Comparison of ENCODE assay signal across 8 mouse cellular contexts in the genomic region with DNA sequence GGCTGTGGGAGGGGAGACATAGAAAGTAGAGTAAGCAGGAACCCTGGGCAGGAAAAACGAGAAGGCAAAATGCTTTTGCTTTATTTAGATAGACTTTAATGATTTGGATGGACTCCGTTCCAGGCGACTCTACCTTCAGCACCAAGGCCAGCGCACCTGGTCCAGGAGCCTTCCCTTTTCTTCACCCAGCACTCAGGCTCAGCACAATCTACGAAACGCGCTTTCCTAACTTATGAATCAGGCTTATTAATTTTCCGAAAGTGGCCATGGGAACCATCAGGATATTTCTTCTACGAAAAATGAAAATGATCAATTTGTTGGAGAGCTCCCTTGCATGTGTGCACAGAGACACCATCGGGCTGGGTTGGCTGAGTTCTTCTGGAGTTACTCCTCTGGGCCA. TPM values are rescaled to one million over a fixed set of nuclear protein-coding genes. Genes with fewer than 3 reads are reported as not detected.
DNase-seq lines count a peak whose midpoint lies in the region; ATAC-seq and TF ChIP-seq lines count a peak whose summit lies in the region.

No protein-coding gene starts in this region.

- no peaks in the 10 kb centered on the region; the same call in 1 of the 2 replicates for H3K4me1 ChIP-seq in forebrain, postnatal 0 days (ENCODE audit: insufficient read depth)
- H3K4me1 ChIP-seq in forebrain, embryonic 13.5 days, result peaks cover 23% of the 10 kb centered on the region
- no peaks in the 10 kb centered on the region for H3K4me1 ChIP-seq in stomach, postnatal 0 days (replicated peaks; ENCODE audit: control insufficient read depth, insufficient read depth)

- 4% methylated on average over 10 of the region's 10 CpGs for WGBS in forebrain, postnatal 0 days
- 3% methylated on average over 10 of the region's 10 CpGs for WGBS in forebrain, embryonic 13.5 days
- 5% methylated on average over 10 of the region's 10 CpGs for WGBS in stomach, postnatal 0 days

- no peak for TF ChIP-seq EP300 in stomach, postnatal 0 days (optimal IDR thresholded peaks at IDR 0.05)

- no peak overlapping the region for H3K9ac ChIP-seq in forebrain, postnatal 0 days
- no peak overlapping the region for H3K9ac ChIP-seq in forebrain, embryonic 13.5 days
- H3K9ac ChIP-seq in stomach, postnatal 0 days (ENCODE audit: low read length), result no peak overlapping the region

- H3K27ac ChIP-seq in forebrain, postnatal 0 days (ENCODE audit: low read depth, low read length), result no peak overlapping the region
- H3K27ac ChIP-seq in forebrain, embryonic 13.5 days, result no peak overlapping the region
- H3K27ac ChIP-seq in stomach, postnatal 0 days (replicated peaks), result no peak overlapping the region

- no peaks in the 10 kb centered on the region for H3K36me3 ChIP-seq in forebrain, postnatal 0 days (ENCODE audit: insufficient read depth)
- H3K36me3 ChIP-seq in forebrain, embryonic 13.5 days (ENCODE audit: poor library complexity, severe bottlenecking), result no peaks in the 10 kb centered on the region
- H3K36me3 ChIP-seq in stomach, postnatal 0 days (ENCODE audit: control insufficient read depth, insufficient read depth, low read length), result no peaks in the 10 kb centered on the region

- H3K4me2 ChIP-seq in forebrain, postnatal 0 days (ENCODE audit: low read depth), result no peak overlapping the region
- H3K4me2 ChIP-seq in forebrain, embryonic 13.5 days, result no peak overlapping the region
- no peak overlapping the region for H3K4me2 ChIP-seq in stomach, postnatal 0 days (replicated peaks; ENCODE audit: low read depth)

- ATAC-seq in forebrain, postnatal 0 days, result no peak
- no peak for ATAC-seq in forebrain, embryonic 13.5 days
- no peak for ATAC-seq in stomach, postnatal 0 days (ENCODE audit: low FRiP score, low TSS enrichment)

- H3K4me3 ChIP-seq in forebrain, postnatal 0 days (ENCODE audit: low read depth, low read length), result no peak overlapping the region
- H3K4me3 ChIP-seq in forebrain, embryonic 13.5 days, result no peak overlapping the region
- H3K4me3 ChIP-seq in stomach, postnatal 0 days (ENCODE audit: low read depth, low read length), result no peak overlapping the region

- no peaks in the 10 kb centered on the region for H3K9me3 ChIP-seq in forebrain, postnatal 0 days (ENCODE audit: low read length)
- H3K9me3 ChIP-seq in forebrain, embryonic 13.5 days (replicated peaks), result no peaks in the 10 kb centered on the region
- H3K9me3 ChIP-seq in stomach, postnatal 0 days (ENCODE audit: control insufficient read depth, low read length), result no peaks in the 10 kb centered on the region

- DNase-seq in forebrain, postnatal 0 days, result peak; percentile 35
- DNase-seq in urinary bladder, postnatal 14 days (ENCODE audit: low spot score), result peak; percentile 53
- no peak for DNase-seq in urinary bladder, adult 2 months (ENCODE audit: low spot score)
- DNase-seq in kidney, postnatal 10 days, result peak; percentile 82
- peak; percentile 80 for DNase-seq in stomach, postnatal 0 days (ENCODE audit: low spot score)
- DNase-seq in left cerebral cortex, postnatal 36 days (ENCODE audit: low spot score in 2 of 2), result no peak
- DNase-seq in right cerebral cortex, postnatal 4 days, result no peak

- no peak for TF ChIP-seq CTCF in forebrain, postnatal 0 days (IDR thresholded peaks at IDR 0.05; ENCODE audit: low read depth)
- no peak for TF ChIP-seq CTCF in stomach, postnatal 0 days (IDR thresholded peaks at IDR 0.05; ENCODE audit: low read depth)

- peaks cover 63% of the 10 kb centered on the region for H3K27me3 ChIP-seq in forebrain, postnatal 0 days (ENCODE audit: insufficient read depth, low read length)
- peaks cover 93% of the 10 kb centered on the region for H3K27me3 ChIP-seq in forebrain, embryonic 13.5 days
- H3K27me3 ChIP-seq in stomach, postnatal 0 days (ENCODE audit: control insufficient read depth, insufficient read depth, low read length), result peaks cover 27% of the 10 kb centered on the region; the same call in 1 of the 2 replicates

- intact Hi-C loops in left cerebral cortex, postnatal 36 days (cut with DNase I), result loop anchor here (10.0 kb wide), 1 partner anchor 226 kb away; a partner anchor contains a TSS

RNA-seq across cellular contexts. Expression of a gene that starts 16.4 kb away (rescaled TPM):
- total RNA-seq in forebrain, postnatal 0 days (2014; rRNA removed), result not detected in 2 replicates
- not detected in 2 replicates for polyA plus RNA-seq in forebrain, postnatal 0 days (2015; fragmentation: Nextera tagmentation; extraction: Ambion mirVana)
- 0.24 and 0.36 TPM in 2 replicates for polyA plus RNA-seq in forebrain, embryonic 13.5 days (2015; fragmentation: Nextera tagmentation; extraction: Ambion mirVana)
- not detected in 2 replicates for polyA plus RNA-seq in urinary bladder, adult 2 months (2012; rRNA removed)
- 0.48 and 0.82 TPM in 2 replicates for polyA plus RNA-seq in stomach, postnatal 0 days (2015; fragmentation: Nextera tagmentation; extraction: Ambion mirVana)
- not detected for total RNA-seq in left cerebral cortex, postnatal 36 days (2021)

RNA-seq across cellular contexts. Expression of a gene that starts 57.8 kb away (rescaled TPM):
- total RNA-seq in forebrain, postnatal 0 days (2014; rRNA removed), result 7.1 and 8.6 TPM in 2 replicates
- 8.7 and 9.0 TPM in 2 replicates for polyA plus RNA-seq in forebrain, postnatal 0 days (2015; fragmentation: Nextera tagmentation; extraction: Ambion mirVana)
- polyA plus RNA-seq in forebrain, embryonic 13.5 days (2015; fragmentation: Nextera tagmentation; extraction: Ambion mirVana), result 9.8 and 10.3 TPM in 2 replicates
- polyA plus RNA-seq in urinary bladder, adult 2 months (2012; rRNA removed), result 26.1 and 31.7 TPM in 2 replicates
- polyA plus RNA-seq in stomach, postnatal 0 days (2015; fragmentation: Nextera tagmentation; extraction: Ambion mirVana), result 12.1 and 12.4 TPM in 2 replicates
- total RNA-seq in left cerebral cortex, postnatal 36 days (2021), result 10 to 100 TPM; 16.2 to 24.3 TPM

Comparison
In these comparisons a context has a peak if more than half of its experiments do, and no peak if none do; other contexts are left out.
1. DNase-seq: peak in forebrain, postnatal 0 days (single experiment), urinary bladder, postnatal 14 days (single experiment), kidney, postnatal 10 days (single experiment) and stomach, postnatal 0 days (single experiment); none in urinary bladder, adult 2 months (single experiment), left cerebral cortex, postnatal 36 days (0 of 2) and right cerebral cortex, postnatal 4 days (single experiment).